ENCODE assay signal across 13 mouse cellular contexts in the genomic region with DNA sequence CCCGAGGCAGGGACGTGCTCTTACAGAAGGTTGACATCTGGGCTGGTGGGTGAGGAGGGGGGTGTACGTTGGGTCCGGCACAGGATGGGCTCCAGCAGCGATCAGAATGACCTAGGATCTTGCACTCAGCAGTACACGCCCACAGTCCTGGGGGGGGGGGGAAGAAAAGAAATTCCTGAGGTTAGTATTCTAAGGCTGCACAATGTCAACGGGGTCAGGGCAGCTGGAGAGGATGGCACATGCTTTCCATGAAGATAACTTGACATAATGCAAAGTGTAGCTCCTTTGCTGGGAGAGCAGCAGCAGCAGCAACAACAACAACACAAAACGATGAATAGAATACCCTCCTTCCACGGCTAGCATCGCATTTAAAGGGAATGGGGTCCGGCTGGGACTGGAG. TPM values are rescaled to one million over a fixed set of nuclear protein-coding genes. Genes with fewer than 3 reads are reported as not detected.
A peak's percentile ranks its signal among the peaks of the same experiment; 100 is the strongest.
DNase-seq lines count a peak whose midpoint lies in the region; ATAC-seq and TF ChIP-seq lines count a peak whose summit lies in the region.
"Had no signal": no experiment of that assay in that cellular context is flagged by ENCODE, and none has a peak within 500 bp of the region (broad histone marks: within the 10 kb centered on the region; RNA-seq: fewer than 3 reads in every experiment).

No protein-coding gene starts in this region.

- no peaks in the 10 kb centered on the region for H3K9me3 ChIP-seq in forebrain, embryonic 16.5 days (ENCODE audit: control insufficient read depth, low read length)
- H3K9me3 ChIP-seq in limb, embryonic 14.5 days (ENCODE audit: control insufficient read depth, low read length), result no peaks in the 10 kb centered on the region
- no peaks in the 10 kb centered on the region for H3K9me3 ChIP-seq in neural tube, embryonic 13.5 days
- H3K9me3 ChIP-seq: heart, embryonic 10.5 days had no signal

- ATAC-seq in forebrain, embryonic 16.5 days, result no peak
- ATAC-seq in limb, embryonic 14.5 days (ENCODE audit: low FRiP score, low read depth), result no peak
- ATAC-seq in neural tube, embryonic 13.5 days (ENCODE audit: low read depth), result no peak

- peak overlapping the region; percentile 83 for H3K9ac ChIP-seq in forebrain, embryonic 16.5 days (replicated peaks; ENCODE audit: low read depth, low read length)
- no peak overlapping the region for H3K9ac ChIP-seq in limb, embryonic 14.5 days (ENCODE audit: low read depth, low read length, severe bottlenecking)
- H3K9ac ChIP-seq in neural tube, embryonic 13.5 days, result peak overlapping the region; percentile 82

- H3K4me1 ChIP-seq in forebrain, embryonic 16.5 days (replicated peaks; ENCODE audit: control insufficient read depth, insufficient read depth, low read length), result peaks cover 46% of the 10 kb centered on the region
- peaks cover 24% of the 10 kb centered on the region for H3K4me1 ChIP-seq in limb, embryonic 14.5 days (ENCODE audit: control insufficient read depth, insufficient read depth, low read length)
- H3K4me1 ChIP-seq in neural tube, embryonic 13.5 days (replicated peaks), result peaks cover 52% of the 10 kb centered on the region

- peak overlapping the region; percentile 70 for H3K4me2 ChIP-seq in forebrain, embryonic 16.5 days (ENCODE audit: low read length)
- 0 out of 2 replicates have a peak overlapping the region, but pooled peaks have one; percentile 7 for H3K4me2 ChIP-seq in limb, embryonic 14.5 days (replicated peaks; ENCODE audit: low read depth, low read length, severe bottlenecking)
- peak overlapping the region; percentile 75 for H3K4me2 ChIP-seq in neural tube, embryonic 13.5 days

- H3K4me3 ChIP-seq in forebrain, embryonic 16.5 days (replicated peaks; ENCODE audit: low read length), result peak overlapping the region; percentile 76
- 0 out of 2 replicates have a peak overlapping the region, but pooled peaks have one; percentile 41 for H3K4me3 ChIP-seq in limb, embryonic 14.5 days (replicated peaks; ENCODE audit: low read length)
- peak overlapping the region; percentile 66 for H3K4me3 ChIP-seq in neural tube, embryonic 13.5 days

- TF ChIP-seq POLR2A in limb, embryonic 14.5 days (IDR thresholded peaks at IDR 0.05; ENCODE audit: borderline replicate concordance, extremely low read depth, insufficient read depth, insufficient read length), result no peak

- intact Hi-C loops in heart, postnatal 25 days (cut with DNase I), result no loop called here

- H3K36me3 ChIP-seq in forebrain, embryonic 16.5 days (ENCODE audit: control insufficient read depth, insufficient read depth), result no peaks in the 10 kb centered on the region; the same call in 1 of the 2 replicates
- H3K36me3 ChIP-seq in limb, embryonic 14.5 days (ENCODE audit: control insufficient read depth, insufficient read depth, low read length), result no peaks in the 10 kb centered on the region
- H3K36me3 ChIP-seq in neural tube, embryonic 13.5 days, result 0 out of 2 replicates have a peak, but pooled peaks cover 7% of the 10 kb centered on the region
- H3K36me3 ChIP-seq: G1E; heart, embryonic 10.5 days had no signal

- 0 out of 2 replicates have a peak, but pooled peaks cover 3% of the 10 kb centered on the region for H3K27me3 ChIP-seq in forebrain, embryonic 16.5 days (replicated peaks; ENCODE audit: control insufficient read depth, insufficient read depth, low read length)
- H3K27me3 ChIP-seq in limb, embryonic 14.5 days (ENCODE audit: control insufficient read depth, insufficient read depth, low read length), result peaks cover 51% of the 10 kb centered on the region
- peaks cover 53% of the 10 kb centered on the region for H3K27me3 ChIP-seq in neural tube, embryonic 13.5 days

- DNase-seq in heart, adult 11 months, result peak; percentile 71
- DNase-seq in heart, postnatal 25 days (ENCODE audit: low spot score), result no peak
- no peak for DNase-seq in limb, embryonic 14.5 days (ENCODE audit: low spot score)
- no peak for DNase-seq in layer of hippocampus, postnatal 10 days (ENCODE audit: low spot score in 2 of 2)
- no peak for DNase-seq in gastrocnemius, adult 8-10 months (ENCODE audit: low spot score in 2 of 2)
- DNase-seq in ovary, postnatal 36 days (ENCODE audit: low spot score), result no peak
- DNase-seq: right cerebral cortex, postnatal 25 days had no signal

- 11% methylated on average over 11 of the region's 11 CpGs for WGBS in forebrain, embryonic 16.5 days
- 13% methylated on average over 11 of the region's 11 CpGs for WGBS in limb, embryonic 14.5 days
- 4% methylated on average over 11 of the region's 11 CpGs for WGBS in neural tube, embryonic 13.5 days

- no peak overlapping the region for H3K27ac ChIP-seq in forebrain, embryonic 16.5 days (ENCODE audit: low read length)
- H3K27ac ChIP-seq in limb, embryonic 14.5 days (replicated peaks; ENCODE audit: low read depth, low read length), result no peak overlapping the region
- H3K27ac ChIP-seq in neural tube, embryonic 13.5 days (replicated peaks), result no peak overlapping the region
- H3K27ac ChIP-seq: heart, embryonic 10.5 days had no signal

RNA-seq across cellular contexts. Expression of a gene that starts 3.5 kb away (rescaled TPM):
- not detected for total RNA-seq in heart, postnatal 25 days (2021)
- polyA plus RNA-seq in forebrain, embryonic 16.5 days (2015; fragmentation: Nextera tagmentation; extraction: Ambion mirVana), result 50.5 and 56.6 TPM in 2 replicates
- 5.7 and 8.0 TPM in 2 replicates for polyA plus RNA-seq in limb, embryonic 14.5 days (2012; rRNA removed)
- polyA plus RNA-seq in limb, embryonic 14.5 days (2014; fragmentation: Nextera tagmentation; extraction: Ambion mirVana), result 5.7 and 6.7 TPM in 2 replicates
- polyA plus RNA-seq in neural tube, embryonic 13.5 days (2015; fragmentation: Nextera tagmentation; extraction: Ambion mirVana), result 31.5 and 33.6 TPM in 2 replicates
- total RNA-seq in layer of hippocampus, postnatal 10 days (2021), result 10 to 100 TPM; 74.9 to 78.2 TPM
- total RNA-seq in gastrocnemius, adult 8-10 months (2022), result not detected
- total RNA-seq: common myeloid progenitor, adult 5-6 weeks had no signal
- polyA plus RNA-seq: G1E; lung, embryonic 16.5 days had no signal

Comparison
In these comparisons a context has a peak if more than half of its experiments do, and no peak if none do; other contexts are left out.
1. H3K4me2 ChIP-seq: peak in every context shown above with its lines; median percentile 75 in neural tube, embryonic 13.5 days; 70 in forebrain, embryonic 16.5 days; 7 in limb, embryonic 14.5 days.
2. RNA of a gene that starts 3.5 kb away (total RNA-seq): 74.9 to 78.2 TPM in layer of hippocampus, postnatal 10 days; not detected in heart, postnatal 25 days and not detected in gastrocnemius, adult 8-10 months; every median in the first group is over 10 times any median in the second.
3. Peak in every context shown above with its lines, with median percentiles within 50 percentile points of each other: H3K4me3 ChIP-seq.